Mouse (Mus musculus): Measurements from ENCODE around the gene Csnk1g2.
"Not testable (repeated sequence)": the region's sequence is repeated elsewhere in the genome, so short reads cannot be mapped to it uniquely, and the experiment has no call there.

The Csnk1g2 gene

DNA sequence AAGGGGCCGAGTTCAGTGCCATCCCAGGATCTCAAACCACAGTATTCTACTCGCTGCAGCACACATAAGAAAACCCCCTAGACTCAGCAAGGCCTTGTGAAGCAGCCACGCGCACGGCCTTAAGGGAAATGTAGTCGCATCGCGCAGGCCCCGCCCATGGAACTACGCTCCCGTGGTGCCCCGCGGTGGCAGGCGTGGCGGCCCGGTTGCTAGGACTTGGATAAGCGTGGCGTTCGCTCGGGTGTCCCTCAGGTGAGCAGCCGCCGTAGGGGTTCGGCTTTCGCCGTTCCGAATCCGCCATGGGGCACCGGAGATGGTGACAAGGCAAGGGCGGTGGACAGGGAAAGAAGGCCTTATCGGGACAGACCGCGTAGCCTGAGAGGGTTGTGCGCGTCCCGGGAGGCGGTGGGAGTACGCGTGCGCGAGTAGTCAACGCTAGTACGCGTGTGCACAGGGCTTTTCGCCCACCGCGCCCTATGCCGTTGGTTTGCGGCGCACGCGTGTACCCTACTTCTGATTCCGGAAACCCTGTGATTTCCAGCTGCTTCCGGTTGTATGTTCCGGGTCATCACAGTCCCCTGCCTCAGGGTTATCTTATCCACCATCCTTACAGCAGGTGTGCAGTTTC lies 19.8 kb upstream of the Csnk1g2 start, which contains the start of the genes Scamp4 and Adat3:
Scamp4 (plus strand) TSS at position 175 of the 628 bp plus-strand sequence.
Adat3 (plus strand) TSS at position 183 of the 628 bp plus-strand sequence.
- DNase-seq, result peak; percentile 96

DNA sequence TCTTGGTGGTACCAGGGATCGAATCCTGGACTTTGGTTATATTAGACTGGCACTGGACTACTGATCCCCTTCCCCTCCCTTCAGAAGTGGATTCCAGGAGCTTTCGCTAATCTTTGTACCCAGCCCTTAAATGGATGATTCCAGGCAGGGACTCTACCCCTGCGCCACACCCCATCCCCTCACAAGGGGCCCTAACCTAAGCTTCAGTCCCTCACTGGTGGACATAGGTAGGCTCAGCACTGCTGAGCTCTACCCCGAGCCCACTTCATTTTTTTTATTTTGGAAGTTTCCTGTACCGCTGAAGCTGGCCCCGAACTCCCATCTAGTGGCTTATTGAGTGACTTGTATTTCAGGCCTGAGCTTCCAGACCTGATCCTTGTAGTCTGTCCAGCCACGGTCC lies 19.3 kb upstream of the Csnk1g2 start:
- peak; percentile 37 for DNase-seq

DNA sequence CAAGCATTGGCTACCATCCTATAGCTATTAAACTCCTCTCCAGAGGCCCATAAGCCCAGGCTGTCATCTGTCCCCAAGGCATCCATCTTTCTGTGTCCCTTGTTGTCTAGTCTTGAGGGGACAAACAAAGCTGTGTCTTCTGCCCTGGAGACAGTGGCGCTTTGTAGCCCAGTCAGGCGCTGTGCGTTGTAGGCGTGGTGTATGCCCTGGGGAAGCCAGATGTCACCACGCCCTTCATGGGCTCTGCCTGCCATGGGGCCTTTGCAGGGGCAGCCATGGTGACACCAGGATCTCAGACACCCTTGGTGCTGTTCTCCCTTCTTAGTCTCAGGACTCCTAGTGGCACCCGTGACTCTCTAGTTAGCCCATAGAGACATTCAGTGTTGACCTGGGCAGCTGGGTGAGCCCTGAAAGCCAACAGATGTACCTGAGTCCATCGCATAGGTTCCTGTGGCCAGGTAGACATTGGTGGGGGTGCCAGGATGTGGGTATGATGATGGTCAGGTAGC lies 18.6 kb upstream of the Csnk1g2 start:
- peak; percentile 91 for DNase-seq

DNA sequence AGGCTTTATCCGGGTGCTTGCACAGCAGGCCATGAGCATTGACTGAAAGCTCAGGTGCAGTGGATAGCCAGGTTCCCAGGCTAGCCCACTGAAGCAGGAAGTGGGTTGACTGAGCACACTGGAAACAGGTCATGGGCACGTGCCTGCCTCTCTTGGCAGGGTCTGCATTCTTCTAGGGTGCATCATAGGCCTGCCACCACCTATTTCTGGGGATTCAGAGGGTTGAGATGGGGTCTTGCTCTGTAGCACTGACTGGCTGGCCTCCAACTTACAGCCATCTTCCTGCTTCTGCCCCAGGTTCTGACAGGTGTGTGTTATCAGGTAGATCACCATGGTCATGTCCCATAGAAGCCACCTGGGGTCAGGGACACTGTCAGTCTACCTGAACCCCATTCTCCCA lies 17.6 kb upstream of the Csnk1g2 start:
- no peak for DNase-seq

DNA sequence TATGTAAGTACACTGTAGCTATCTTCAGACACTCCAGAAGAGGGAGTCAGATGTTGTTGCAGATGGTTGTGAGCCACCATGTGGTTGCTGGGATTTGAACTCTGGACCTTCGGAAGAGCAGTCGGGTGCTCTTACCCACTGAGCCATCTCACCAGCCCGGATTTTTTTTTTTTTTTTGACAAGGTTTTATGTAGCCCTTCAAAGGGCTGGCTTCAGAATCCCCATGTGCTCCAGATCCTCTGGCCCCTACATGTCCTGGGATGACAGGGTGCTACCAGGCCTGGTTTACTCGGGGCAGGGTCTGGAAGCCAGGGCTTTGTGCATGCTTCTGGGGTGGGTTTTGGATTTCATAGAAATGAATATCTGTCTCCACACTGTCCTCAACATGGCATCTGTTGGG lies 16.9 kb upstream of the Csnk1g2 start, which contains the start of gene Gm49322:
Gm49322 (plus strand) TSS at position 301 of the 400 bp plus-strand sequence.
- DNase-seq, result not testable (repeated sequence)

DNA sequence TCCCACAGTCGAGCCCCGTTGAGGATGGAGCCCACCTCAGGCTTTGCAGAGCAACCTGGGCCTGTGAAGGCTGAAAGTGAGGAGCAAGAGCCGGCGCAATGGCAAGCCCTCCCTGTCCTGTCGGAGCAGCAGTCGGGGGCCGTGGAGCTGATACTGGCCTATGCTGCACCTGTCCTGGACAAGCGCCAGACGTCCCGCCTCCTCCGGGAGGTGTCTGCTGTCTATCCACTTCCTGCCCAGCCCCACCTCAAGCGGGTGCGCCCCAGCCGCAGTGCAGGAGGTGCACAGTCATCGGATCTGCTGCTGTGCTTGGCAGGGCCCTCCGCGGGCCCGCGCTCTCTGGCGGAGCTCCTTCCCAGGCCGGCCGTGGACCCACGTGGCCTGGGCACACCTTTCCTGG lies 16.3 kb upstream of the Csnk1g2 start:
- peak; percentile 65 for DNase-seq

DNA sequence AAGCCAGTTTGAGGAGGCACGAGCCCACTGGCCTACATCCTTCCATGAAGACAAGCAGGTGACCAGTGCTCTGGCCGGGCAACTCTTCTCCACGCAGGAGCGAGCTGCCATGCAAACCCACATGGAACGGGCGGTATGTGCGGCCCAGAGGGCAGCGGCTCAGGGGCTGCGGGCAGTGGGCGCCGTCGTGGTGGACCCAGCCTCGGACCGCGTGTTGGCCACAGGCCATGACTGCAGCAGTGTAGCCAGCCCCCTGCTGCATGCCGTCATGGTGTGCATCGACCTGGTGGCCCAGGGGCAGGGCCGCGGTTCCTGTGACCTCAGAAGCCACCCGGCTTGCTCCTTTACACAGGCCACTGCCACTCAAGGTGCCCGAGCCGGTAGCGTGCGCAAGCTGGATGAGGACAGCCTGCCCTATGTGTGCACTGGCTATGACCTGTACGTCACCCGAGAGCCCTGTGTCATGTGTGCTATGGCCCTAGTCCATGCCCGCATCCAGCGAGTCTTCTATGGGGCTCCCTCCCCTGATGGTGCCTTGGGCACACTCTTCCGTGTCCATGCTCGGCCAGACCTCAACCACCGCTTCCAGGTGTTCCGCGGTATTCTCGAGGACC lies 15.8 kb upstream of the Csnk1g2 start:
- no peak for DNase-seq

DNA sequence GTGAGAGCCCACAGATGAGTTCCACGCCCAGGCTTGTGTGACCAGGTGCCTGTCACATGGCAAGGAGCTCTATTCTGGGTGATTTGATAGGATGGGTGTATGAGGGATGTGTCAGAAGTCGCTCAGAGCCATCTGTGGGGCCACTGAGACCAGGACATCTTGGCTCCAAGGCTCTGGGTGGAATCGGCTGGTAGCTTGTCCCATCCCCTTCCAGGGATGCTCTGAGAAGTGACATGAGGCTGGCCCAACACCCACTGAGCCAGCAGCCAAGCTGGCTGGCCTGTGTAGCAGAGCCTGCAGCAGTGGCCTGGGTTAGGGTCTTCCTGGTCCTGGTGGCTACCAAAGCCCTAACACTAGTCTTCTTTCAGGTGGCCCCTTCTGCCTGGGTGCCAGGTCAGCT lies 14.2 kb upstream of the Csnk1g2 start:
- no peak for DNase-seq

DNA sequence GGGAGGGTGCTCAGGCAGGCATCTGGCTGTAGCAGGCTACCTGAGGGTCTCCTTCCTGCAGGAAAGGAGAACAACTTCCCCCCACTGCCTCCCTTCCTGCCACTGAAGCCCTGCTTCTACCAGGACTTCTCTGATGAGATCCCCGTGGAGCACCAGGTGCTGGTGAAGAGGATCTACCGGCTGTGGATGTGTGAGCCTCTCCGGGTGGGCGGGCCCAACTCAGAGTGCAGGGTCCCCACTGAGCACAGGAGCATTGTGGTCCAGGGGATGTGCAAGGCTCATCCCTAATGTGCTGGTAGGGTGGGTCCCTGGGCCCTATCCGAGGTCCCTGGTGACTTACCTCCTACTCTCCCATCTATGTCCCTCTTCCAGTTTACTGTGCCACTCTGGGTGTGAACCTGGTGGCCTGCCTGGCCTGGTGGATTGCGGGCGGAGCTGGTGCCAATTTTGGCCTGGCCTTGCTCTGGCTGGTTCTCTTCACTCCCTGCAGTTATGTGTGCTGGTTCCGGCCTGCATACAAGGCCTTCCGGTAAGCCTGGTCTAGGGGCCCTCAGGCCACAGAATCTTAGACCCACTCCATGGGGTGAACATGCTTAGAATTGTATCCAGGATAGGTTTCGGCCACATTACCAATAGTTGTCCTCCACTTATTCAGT lies 13.2 kb upstream of the Csnk1g2 start:
- DNase-seq, result no peak

DNA sequence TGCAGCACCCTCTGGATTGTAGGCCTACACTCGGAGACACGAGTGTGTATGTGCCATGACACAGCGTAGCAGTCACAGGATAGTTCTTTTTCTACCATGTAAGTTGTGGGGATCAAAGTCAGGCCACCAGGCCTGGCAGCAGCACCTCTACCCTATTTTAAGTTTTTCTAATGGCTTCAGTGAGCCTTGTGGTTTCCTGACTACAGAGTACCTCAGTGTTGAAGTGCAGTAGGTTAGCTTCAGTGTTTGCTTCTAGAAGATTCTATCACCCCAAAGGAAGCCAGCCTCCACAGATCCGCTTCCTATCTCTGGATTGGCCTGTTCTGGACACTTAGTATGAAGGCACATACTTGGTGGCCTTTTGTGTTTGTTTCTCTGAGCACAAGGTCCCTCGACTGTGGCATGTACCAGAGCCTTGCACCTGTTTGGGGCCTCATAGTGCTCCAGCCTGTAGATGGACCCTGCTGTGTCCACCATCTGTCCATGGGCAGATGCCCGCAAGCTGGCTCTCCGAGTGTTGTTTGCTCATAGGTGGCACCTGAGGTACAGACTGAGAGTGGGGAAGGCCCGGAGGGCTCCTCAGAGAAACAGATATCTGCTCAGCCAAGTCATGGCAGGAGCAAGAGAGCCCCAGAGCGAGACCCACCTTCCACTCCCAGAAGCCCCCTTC lies 12.4 kb upstream of the Csnk1g2 start:
- no peak for DNase-seq

DNA sequence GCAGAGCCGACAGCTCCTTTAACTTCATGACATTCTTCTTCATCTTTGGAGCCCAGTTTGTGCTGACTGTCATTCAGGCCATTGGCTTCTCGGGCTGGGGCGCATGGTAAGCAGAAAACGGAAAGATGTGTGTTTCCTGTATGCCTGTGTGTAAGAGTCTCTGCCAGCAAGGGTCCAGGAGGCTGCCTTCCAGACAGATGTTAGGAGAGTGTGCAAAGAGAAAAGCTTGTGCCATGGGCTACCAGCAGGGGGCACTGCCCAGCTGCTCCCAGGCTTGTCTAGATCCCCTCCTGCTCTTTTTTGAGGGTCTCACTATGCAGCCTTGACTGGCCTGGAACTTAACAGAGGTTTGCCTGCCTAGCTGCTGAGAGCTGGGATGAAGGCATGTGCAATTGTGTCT lies 11.6 kb upstream of the Csnk1g2 start:
- DNase-seq, result peak; percentile 71

DNA sequence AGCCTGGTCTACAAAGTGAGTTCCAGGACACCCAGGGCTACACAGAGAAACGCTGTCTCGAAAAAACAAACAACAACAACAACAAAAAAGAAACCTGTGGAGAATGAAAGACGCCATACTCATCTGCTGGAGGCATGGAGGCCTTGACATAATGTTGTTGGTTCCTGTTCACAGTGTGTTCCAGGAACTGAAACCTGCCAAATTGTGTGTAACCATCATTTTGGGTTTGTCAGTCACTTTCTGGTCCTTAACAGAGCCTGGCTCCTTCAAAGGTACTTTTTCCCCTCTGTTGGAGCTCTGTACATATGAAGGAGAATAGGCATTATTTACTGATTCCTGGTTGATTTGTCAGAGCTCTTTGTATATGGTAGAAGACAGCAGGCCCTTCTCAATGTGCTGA lies 10.7 kb upstream of the Csnk1g2 start:
- DNase-seq, result no peak

DNA sequence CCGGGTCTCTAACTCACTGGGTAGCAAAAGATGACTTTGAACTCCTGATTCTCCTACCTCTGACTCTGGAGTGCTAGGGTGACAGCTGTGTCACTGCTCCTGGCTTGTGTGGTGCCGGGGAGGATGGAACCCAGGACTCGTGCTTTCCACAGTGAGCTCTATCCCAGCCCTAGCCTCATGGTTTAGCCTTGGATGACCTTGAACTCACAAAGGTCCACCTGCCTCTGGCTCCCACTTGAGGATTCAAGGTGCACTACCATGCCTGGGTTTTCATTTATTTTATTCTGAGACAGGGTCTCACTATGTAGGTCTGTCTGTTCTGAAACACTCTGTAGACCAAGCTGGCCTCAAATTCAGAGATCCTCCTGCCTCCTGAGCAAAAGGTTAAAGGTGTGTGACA lies 8.8 kb upstream of the Csnk1g2 start:
- DNase-seq, result no peak

DNA sequence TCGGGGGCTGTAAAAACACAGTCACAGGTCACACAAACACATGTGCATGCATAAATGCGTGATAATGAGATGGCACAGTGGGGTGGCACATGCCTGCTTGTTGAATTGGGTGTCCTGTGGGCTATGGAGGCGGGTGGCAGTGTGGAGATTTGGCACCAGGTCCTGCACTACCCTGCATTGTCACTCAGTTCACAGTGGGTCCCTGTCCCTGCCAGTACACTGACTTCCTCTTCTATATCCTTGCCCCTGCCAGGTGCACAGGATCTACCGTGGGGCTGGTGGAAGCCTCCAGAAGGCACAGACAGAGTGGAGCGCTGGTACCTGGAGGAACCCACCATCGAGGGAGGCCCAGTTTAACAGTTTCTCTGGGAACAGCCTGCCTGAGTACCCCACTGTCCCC lies 8.3 kb upstream of the Csnk1g2 start:
- no peak for DNase-seq

DNA sequence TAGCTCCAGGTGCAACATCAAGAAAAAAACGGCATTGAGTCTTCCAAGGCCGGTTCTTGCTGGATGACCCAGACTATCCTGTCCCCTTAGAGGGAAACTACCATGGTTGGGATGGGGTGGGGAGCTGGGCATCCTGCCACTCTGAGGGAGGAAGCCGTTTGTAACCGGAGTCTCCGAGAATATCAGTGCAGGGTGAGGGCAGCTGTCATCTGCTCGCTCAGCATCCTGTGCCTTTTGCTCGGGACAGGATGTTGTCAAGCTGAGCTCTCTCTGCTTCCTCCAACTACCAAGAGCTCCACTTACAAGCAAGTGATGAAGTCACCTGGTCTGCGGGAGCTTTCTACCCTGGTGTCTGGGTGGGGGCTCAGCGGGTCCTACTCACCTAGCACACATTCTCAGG lies 4.5 kb upstream of the Csnk1g2 start:
- DNase-seq, result no peak

DNA sequence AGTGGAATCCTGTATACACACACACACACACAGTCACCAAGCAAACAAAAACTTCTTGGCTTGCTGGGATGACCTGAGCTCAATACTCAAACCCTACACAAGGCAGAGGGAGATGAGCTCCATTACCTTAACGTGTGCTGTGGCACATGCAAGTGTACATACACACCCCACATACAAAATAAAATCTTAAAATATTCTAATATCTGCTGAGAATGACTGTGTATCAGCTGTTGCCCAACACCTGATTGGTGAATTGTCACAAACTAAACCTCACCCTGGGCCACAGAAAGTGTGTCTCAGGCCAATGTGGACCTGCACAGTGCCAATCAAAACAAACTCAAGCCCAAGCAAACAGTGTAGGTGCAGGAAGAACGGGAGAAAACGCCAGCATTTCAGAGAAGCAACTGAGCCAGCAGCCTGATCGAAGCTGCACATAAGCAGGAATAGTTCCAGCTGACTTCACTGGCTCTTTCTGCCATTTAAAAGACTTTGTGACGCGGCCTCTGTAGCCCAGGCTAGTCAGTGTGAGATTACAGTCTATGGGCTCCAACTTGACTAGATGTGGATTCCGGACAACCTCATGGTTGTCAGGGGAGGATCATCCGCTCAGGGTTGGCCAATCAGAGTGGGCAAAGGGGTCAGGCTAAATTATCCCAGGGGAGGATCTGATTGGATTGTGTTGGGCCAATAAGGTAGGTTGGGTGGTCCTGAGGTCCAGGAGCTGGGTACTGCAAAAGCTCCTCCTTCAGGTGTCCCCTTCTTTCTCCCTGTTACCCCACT lies 3.0 kb upstream of the Csnk1g2 start:
- no peak for DNase-seq

DNA sequence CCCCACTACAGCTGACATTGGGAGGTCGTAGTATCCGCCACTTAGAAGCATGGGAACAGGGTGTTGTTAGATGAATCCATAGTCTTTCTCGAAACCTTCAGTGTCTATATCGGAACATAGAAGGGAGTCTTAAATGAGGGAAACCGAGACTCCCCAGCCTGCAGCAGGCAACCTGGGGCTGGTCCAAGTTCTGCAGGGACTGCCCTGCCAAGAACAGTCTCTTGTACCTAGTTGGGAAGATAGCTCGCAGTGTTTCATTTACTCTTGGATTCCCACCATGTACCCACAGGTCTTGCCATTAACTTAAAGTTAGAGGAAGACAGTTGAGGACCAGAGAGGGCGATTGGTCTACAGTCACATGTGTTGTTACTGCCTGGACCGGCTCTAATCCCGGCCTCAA lies 2.3 kb upstream of the Csnk1g2 start:
- no peak for DNase-seq

DNA sequence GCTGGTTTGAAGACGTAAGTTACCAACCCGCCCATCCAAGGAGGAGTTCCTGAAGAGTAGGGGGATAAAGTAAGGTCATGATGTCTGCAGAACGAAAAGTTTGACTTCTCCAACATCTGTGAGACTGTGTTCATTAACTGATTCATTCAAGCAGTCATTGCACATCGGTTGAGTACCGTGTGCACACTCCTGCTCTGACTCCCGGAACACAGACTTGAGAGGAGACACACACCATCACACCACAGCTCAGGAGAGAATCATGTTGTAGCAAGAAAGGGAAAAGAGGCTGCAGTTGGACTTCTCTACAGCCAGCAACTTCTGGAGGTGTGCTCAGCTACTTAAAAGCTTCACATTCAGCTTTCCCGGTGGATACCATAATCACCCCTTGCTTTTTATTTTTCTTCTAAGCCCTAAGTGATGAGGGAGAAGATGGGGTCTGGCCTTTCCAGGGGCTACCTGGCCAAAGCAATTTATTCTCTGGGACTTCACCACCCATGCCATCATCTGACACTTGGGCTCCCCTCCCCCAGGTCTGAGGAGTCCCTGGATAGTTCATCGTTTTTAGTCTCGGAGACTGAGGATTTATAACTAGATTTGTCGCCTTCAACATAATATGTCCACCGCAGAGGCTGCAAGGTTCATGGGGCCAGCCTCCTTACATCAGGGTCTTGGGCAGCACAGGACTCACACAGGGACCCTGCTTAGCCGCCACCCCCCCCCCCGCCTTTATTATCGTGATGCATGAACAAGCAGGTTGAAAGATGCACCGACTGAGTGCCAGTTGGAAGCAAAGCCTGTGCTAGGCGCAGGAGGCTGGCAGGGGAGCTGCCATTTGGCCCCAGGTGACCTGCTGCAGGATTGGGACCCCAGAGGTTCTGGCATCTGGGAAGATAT lies 1.6 kb upstream of the Csnk1g2 start:
- no peak for DNase-seq

DNA sequence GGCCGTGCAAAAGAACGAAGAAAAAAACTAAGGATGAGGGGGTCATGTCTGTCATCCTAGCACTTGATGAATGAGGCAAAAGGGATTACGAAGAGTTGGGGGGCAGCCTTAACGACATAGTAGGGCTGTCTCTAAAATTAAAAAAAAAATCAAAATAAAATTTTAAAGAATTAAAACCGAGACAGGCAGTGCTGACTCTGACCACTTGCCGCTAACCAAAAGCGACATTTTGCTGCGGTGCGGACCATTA lies 1.0 kb upstream of the Csnk1g2 start:
- DNase-seq, result no peak

DNA sequence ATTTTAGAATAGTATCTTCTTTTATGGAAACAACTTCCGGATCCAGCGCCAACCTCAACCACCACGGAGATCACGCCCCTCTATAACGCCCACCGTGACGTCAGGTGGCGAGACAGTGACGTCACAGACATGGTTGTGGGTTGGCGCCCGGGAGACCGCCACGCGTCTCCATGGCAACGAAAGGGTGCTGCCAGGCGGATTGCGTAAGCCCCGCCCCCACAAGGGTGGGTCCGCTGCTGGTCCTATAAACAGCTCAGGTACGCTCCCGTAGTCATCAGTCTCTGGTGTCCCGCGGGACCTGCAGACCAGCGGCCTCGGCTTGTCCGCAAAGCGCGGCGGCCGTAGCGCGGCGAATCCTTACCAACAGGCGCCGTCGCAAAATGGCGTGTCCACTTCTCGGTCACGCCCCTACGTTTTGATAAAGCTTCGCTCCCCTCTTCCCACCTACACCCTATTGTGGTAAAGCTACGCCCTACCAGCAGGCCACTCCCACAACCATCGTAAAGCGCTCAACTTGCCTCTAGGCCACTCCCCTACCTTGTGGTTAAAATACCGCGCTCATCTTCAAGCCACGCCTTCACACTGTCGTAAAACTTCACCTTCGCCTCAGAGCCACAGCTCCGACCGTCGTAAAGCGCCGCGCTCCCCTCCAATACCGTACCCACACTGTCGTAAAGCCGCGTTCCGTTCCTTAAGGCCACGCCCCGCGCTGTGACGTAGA lies 538 bp upstream of the Csnk1g2 start:
- peak; percentile 99 for DNase-seq
